In genomic region chr14:54463108-54463958, GRCm38 (mm10) we compare ENCODE assay signal across 8 mouse cellular contexts. TPM values are rescaled to one million over a fixed set of nuclear protein-coding genes. Genes with fewer than 3 reads are reported as not detected.
DNase-seq lines count a peak whose midpoint lies in the region; ATAC-seq and TF ChIP-seq lines count a peak whose summit lies in the region.

No protein-coding gene starts in this region.

- H3K9ac ChIP-seq in heart, postnatal 0 days (replicated peaks; ENCODE audit: low read depth, low read length): peak overlapping the region; percentile 93; the same call in 1 of the 2 replicates
- H3K9ac ChIP-seq in hindbrain, embryonic 14.5 days: peak overlapping the region; percentile 69
- peak overlapping the region; percentile 77; the same call in 1 of the 2 replicates for H3K9ac ChIP-seq in midbrain, embryonic 12.5 days (replicated peaks)

- H3K9me3 ChIP-seq in heart, postnatal 0 days (replicated peaks; ENCODE audit: control insufficient read depth, low read length): no peaks in the 10 kb centered on the region
- H3K9me3 ChIP-seq in hindbrain, embryonic 14.5 days (ENCODE audit: control insufficient read depth, low read length): no peaks in the 10 kb centered on the region
- H3K9me3 ChIP-seq in midbrain, embryonic 12.5 days: no peaks in the 10 kb centered on the region

- no peak for TF ChIP-seq CTCF in heart, postnatal 0 days (IDR thresholded peaks at IDR 0.05; ENCODE audit: low read depth)
- TF ChIP-seq CTCF in bone marrow, adult 2 months (IDR thresholded peaks at IDR 0.05; ENCODE audit: control insufficient read depth, insufficient read depth, low read length): no peak

- H3K4me3 ChIP-seq in heart, postnatal 0 days (ENCODE audit: low read depth, low read length): peak overlapping the region; percentile 97
- H3K4me3 ChIP-seq in bone marrow, adult 2 months (replicated peaks; ENCODE audit: control insufficient read depth, low read depth, low read length): peak overlapping the region; percentile 75
- peak overlapping the region; percentile 60 for H3K4me3 ChIP-seq in hindbrain, embryonic 14.5 days (replicated peaks; ENCODE audit: low read length)
- H3K4me3 ChIP-seq in midbrain, embryonic 12.5 days: peak overlapping the region; percentile 80

- H3K4me1 ChIP-seq in heart, postnatal 0 days (ENCODE audit: control insufficient read depth, insufficient read depth): no peaks in the 10 kb centered on the region
- H3K4me1 ChIP-seq in bone marrow, adult 2 months (ENCODE audit: control insufficient read depth, insufficient read depth, low read length): peaks cover 1% of the 10 kb centered on the region; the same call in 1 of the 2 replicates
- H3K4me1 ChIP-seq in hindbrain, embryonic 14.5 days (replicated peaks; ENCODE audit: control insufficient read depth, insufficient read depth, low read length): peaks cover 8% of the 10 kb centered on the region
- 0 out of 2 replicates have a peak, but pooled peaks cover 13% of the 10 kb centered on the region for H3K4me1 ChIP-seq in midbrain, embryonic 12.5 days

- peak overlapping the region; percentile 93 for H3K4me2 ChIP-seq in heart, postnatal 0 days (ENCODE audit: low read depth, low read length)
- peak overlapping the region; percentile 89 for H3K4me2 ChIP-seq in hindbrain, embryonic 14.5 days (replicated peaks)
- peak overlapping the region; percentile 79 for H3K4me2 ChIP-seq in midbrain, embryonic 12.5 days (replicated peaks)

- intact Hi-C loops in heart, postnatal 36 days (cut with DNase I): loop anchor here (5.0 kb wide), 1 partner anchor 101 kb away; the partner anchor contains the start of gene Oxa1l

- H3K36me3 ChIP-seq in heart, postnatal 0 days (replicated peaks; ENCODE audit: control insufficient read depth, insufficient read depth, low read length): peaks cover 21% of the 10 kb centered on the region
- H3K36me3 ChIP-seq in hindbrain, embryonic 14.5 days (replicated peaks; ENCODE audit: control insufficient read depth, insufficient read depth): peaks cover 15% of the 10 kb centered on the region
- H3K36me3 ChIP-seq in midbrain, embryonic 12.5 days: peaks cover 11% of the 10 kb centered on the region

- no peak for TF ChIP-seq POLR2A in bone marrow, adult 2 months (IDR thresholded peaks at IDR 0.05; ENCODE audit: borderline replicate concordance, control insufficient read depth, low read depth, low read length)

- no peaks in the 10 kb centered on the region for H3K27me3 ChIP-seq in heart, postnatal 0 days (ENCODE audit: control insufficient read depth, insufficient read depth, low read length)
- no peaks in the 10 kb centered on the region for H3K27me3 ChIP-seq in hindbrain, embryonic 14.5 days (ENCODE audit: control insufficient read depth, insufficient read depth, low read length)
- 0 out of 2 replicates have a peak, but pooled peaks cover 6% of the 10 kb centered on the region for H3K27me3 ChIP-seq in midbrain, embryonic 12.5 days

- DNase-seq in heart, postnatal 0 days (ENCODE audit: low spot score): no peak
- no peak for DNase-seq in heart, postnatal 36 days
- DNase-seq in hindbrain, embryonic 14.5 days (ENCODE audit: low spot score): no peak
- no peak for DNase-seq in c-Kit-positive CD71-positive TER-119-positive erythroid progenitor cells, embryonic 14.5 days (ENCODE audit: low spot score)
- DNase-seq in spleen, postnatal 4 days (ENCODE audit: low spot score in 2 of 2): no peak
- DNase-seq in cerebellum, postnatal 14 days: no peak

- H3K27ac ChIP-seq in heart, postnatal 0 days (ENCODE audit: low read depth): peak overlapping the region; percentile 91
- peak overlapping the region; percentile 96 for H3K27ac ChIP-seq in bone marrow, adult 2 months (ENCODE audit: control insufficient read depth, insufficient read depth, low read depth, low read length, poor library complexity)
- peak overlapping the region; percentile 34 for H3K27ac ChIP-seq in hindbrain, embryonic 14.5 days
- H3K27ac ChIP-seq in midbrain, embryonic 12.5 days (replicated peaks): peak overlapping the region; percentile 75

- TF ChIP-seq EP300 in heart, postnatal 0 days (IDR thresholded peaks at IDR 0.05; ENCODE audit: low read depth): 0 out of 2 replicates have a peak, but pooled peaks have one; percentile 20

- ATAC-seq in heart, postnatal 0 days (ENCODE audit: insufficient read depth, low read depth): no peak
- 0 out of 2 replicates have a peak, but pooled peaks have one; percentile 22 for ATAC-seq in hindbrain, embryonic 14.5 days (ENCODE audit: low FRiP score)
- peak; percentile 53; the same call in 1 of the 2 replicates for ATAC-seq in midbrain, embryonic 12.5 days (ENCODE audit: low FRiP score, low read depth)

- 14% methylated on average over 12 of the region's 12 CpGs for WGBS in heart, postnatal 0 days
- WGBS in bone marrow, adult 2 months: 1% methylated on average over 12 of the region's 12 CpGs
- WGBS in hindbrain, embryonic 14.5 days: 16% methylated on average over 12 of the region's 12 CpGs
- 16% methylated on average over 12 of the region's 12 CpGs for WGBS in midbrain, embryonic 12.5 days

RNA-seq across cellular contexts. Expression of gene Lrp10, which starts 0.6 kb away (rescaled TPM):
- total RNA-seq in heart, postnatal 0 days (2014; rRNA removed; ENCODE audit: low replicate concordance): 81.5 and 110 TPM in 2 replicates
- polyA plus RNA-seq in heart, postnatal 0 days (2015; fragmentation: Nextera tagmentation; extraction: Ambion mirVana): 47.8 and 54.4 TPM in 2 replicates
- total RNA-seq in heart, postnatal 36 days (2021): 10 to 100 TPM; 55.5 to 57.6 TPM
- 21.5 and 29.0 TPM in 2 replicates for polyA plus RNA-seq in bone marrow, adult 2 months (2011; ENCODE audit: insufficient read depth, insufficient read length, low replicate concordance, missing spikeins)
- 29.2 and 30.8 TPM in 2 replicates for polyA plus RNA-seq in hindbrain, embryonic 14.5 days (2014; fragmentation: Nextera tagmentation; extraction: Ambion mirVana)
- 31.1 and 32.5 TPM in 2 replicates for polyA plus RNA-seq in midbrain, embryonic 12.5 days (2016; fragmentation: Nextera tagmentation; extraction: Ambion mirVana)

RNA-seq across cellular contexts. Expression of gene Rem2, which starts 12.6 kb away (rescaled TPM):
- 0.77 TPM in 1 of 2 replicates, not detected in the other for total RNA-seq in heart, postnatal 0 days (2014; rRNA removed; ENCODE audit: low replicate concordance)
- polyA plus RNA-seq in heart, postnatal 0 days (2015; fragmentation: Nextera tagmentation; extraction: Ambion mirVana): 0.15 and 0.27 TPM in 2 replicates
- not detected for total RNA-seq in heart, postnatal 36 days (2021)
- polyA plus RNA-seq in bone marrow, adult 2 months (2011; ENCODE audit: insufficient read depth, insufficient read length, low replicate concordance, missing spikeins): 0.80 TPM in 1 of 2 replicates, not detected in the other
- 32.5 and 41.1 TPM in 2 replicates for polyA plus RNA-seq in hindbrain, embryonic 14.5 days (2014; fragmentation: Nextera tagmentation; extraction: Ambion mirVana)
- 42.6 and 44.9 TPM in 2 replicates for polyA plus RNA-seq in midbrain, embryonic 12.5 days (2016; fragmentation: Nextera tagmentation; extraction: Ambion mirVana)

RNA-seq across cellular contexts. Expression of gene Mmp14, which starts 31.9 kb away (rescaled TPM):
- 59.9 and 73.2 TPM in 2 replicates for total RNA-seq in heart, postnatal 0 days (2014; rRNA removed; ENCODE audit: low replicate concordance)
- polyA plus RNA-seq in heart, postnatal 0 days (2015; fragmentation: Nextera tagmentation; extraction: Ambion mirVana): 59.7 and 60.9 TPM in 2 replicates
- 10 to 100 TPM; 12.6 to 19.1 TPM for total RNA-seq in heart, postnatal 36 days (2021)
- 6.7 and 17.2 TPM in 2 replicates for polyA plus RNA-seq in bone marrow, adult 2 months (2011; ENCODE audit: insufficient read depth, insufficient read length, low replicate concordance, missing spikeins)
- 43.6 and 47.3 TPM in 2 replicates for polyA plus RNA-seq in hindbrain, embryonic 14.5 days (2014; fragmentation: Nextera tagmentation; extraction: Ambion mirVana)
- 84.8 and 88.6 TPM in 2 replicates for polyA plus RNA-seq in midbrain, embryonic 12.5 days (2016; fragmentation: Nextera tagmentation; extraction: Ambion mirVana)

RNA-seq across cellular contexts. Expression of gene Mrpl52, which starts 36.6 kb away (rescaled TPM):
- total RNA-seq in heart, postnatal 0 days (2014; rRNA removed; ENCODE audit: low replicate concordance): 132 and 145 TPM in 2 replicates
- polyA plus RNA-seq in heart, postnatal 0 days (2015; fragmentation: Nextera tagmentation; extraction: Ambion mirVana): 335 and 371 TPM in 2 replicates
- 100 to 1,000 TPM; 118 to 126 TPM for total RNA-seq in heart, postnatal 36 days (2021)
- polyA plus RNA-seq in bone marrow, adult 2 months (2011; ENCODE audit: insufficient read depth, insufficient read length, low replicate concordance, missing spikeins): 81.1 and 169 TPM in 2 replicates
- 245 and 308 TPM in 2 replicates for polyA plus RNA-seq in hindbrain, embryonic 14.5 days (2014; fragmentation: Nextera tagmentation; extraction: Ambion mirVana)
- polyA plus RNA-seq in midbrain, embryonic 12.5 days (2016; fragmentation: Nextera tagmentation; extraction: Ambion mirVana): 262 and 264 TPM in 2 replicates

RNA-seq across cellular contexts. Expression of gene Slc7a7, which starts 45.8 kb away (rescaled TPM):
- total RNA-seq in heart, postnatal 0 days (2014; rRNA removed; ENCODE audit: low replicate concordance): 11.3 and 16.6 TPM in 2 replicates
- polyA plus RNA-seq in heart, postnatal 0 days (2015; fragmentation: Nextera tagmentation; extraction: Ambion mirVana): 6.7 and 8.9 TPM in 2 replicates
- 1 to 10 TPM; 4.1 to 6.1 TPM for total RNA-seq in heart, postnatal 36 days (2021)
- polyA plus RNA-seq in bone marrow, adult 2 months (2011; ENCODE audit: insufficient read depth, insufficient read length, low replicate concordance, missing spikeins): 5.8 and 15.2 TPM in 2 replicates
- polyA plus RNA-seq in hindbrain, embryonic 14.5 days (2014; fragmentation: Nextera tagmentation; extraction: Ambion mirVana): 4.5 and 6.2 TPM in 2 replicates
- 3.9 and 4.7 TPM in 2 replicates for polyA plus RNA-seq in midbrain, embryonic 12.5 days (2016; fragmentation: Nextera tagmentation; extraction: Ambion mirVana)

Comparison
In these comparisons a context has a peak if more than half of its experiments do, and no peak if none do; other contexts are left out.
1. H3K27ac ChIP-seq: peak in every context shown above with its lines; median percentile 96 in bone marrow, adult 2 months; 91 in heart, postnatal 0 days; 75 in midbrain, embryonic 12.5 days; 34 in hindbrain, embryonic 14.5 days.
2. RNA of gene Rem2, which starts 12.6 kb away (polyA plus RNA-seq): 42.6 to 44.9 TPM in midbrain, embryonic 12.5 days and 32.5 to 41.1 TPM in hindbrain, embryonic 14.5 days; 0.80 TPM in bone marrow, adult 2 months and 0.15 to 0.27 TPM in heart, postnatal 0 days; every median in the first group is over 10 times any median in the second.
3. Peak in every context shown above with its lines, with median percentiles within 50 percentile points of each other: H3K4me2 ChIP-seq, H3K4me3 ChIP-seq and H3K9ac ChIP-seq.